Mouse (Mus musculus): ENCODE results near the gene Nos2. TPM values are rescaled to one million over a fixed set of nuclear protein-coding genes. Genes with fewer than 3 reads are reported as not detected.

Nos2 gene
- polyA plus RNA-seq, 1 experiment from 2014 or later = 0.89 TPM

DNA sequence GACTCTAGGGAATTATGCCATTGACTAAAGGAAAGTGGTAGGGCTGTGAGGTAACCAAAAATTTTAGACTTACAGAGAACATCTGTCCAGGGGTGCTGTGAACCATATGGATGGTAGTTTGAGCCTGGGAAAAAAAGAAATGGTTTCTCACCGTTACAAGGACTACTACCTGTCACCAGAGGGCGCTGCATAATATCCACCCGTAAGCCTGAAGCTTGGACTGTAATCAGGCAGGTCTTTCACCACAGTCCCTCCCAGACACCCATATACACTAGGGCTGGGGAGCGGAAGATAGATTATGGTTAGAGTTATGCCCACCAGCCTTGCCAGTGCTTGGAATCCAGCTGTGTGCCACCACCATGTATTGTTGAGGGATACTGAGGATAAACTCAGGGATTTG, 46.8 kb downstream of the Nos2 start:
- H3K4me3 ChIP-seq = no peak overlapping the region
- WGBS = 26% methylated on average over 4 of the region's 4 CpGs
- DNase-seq (ENCODE audit: extremely low spot score, low spot score) = peak; percentile 44
- no peak overlapping the region for H3K27ac ChIP-seq
- H3K9me3 ChIP-seq = no peaks in the 10 kb centered on the region
- no peaks in the 10 kb centered on the region for H3K27me3 ChIP-seq (ENCODE audit: poor library complexity, severe bottlenecking)
- H3K36me3 ChIP-seq (replicated peaks) = no peaks in the 10 kb centered on the region
- H3K4me1 ChIP-seq = peaks cover 4% of the 10 kb centered on the region

DNA sequence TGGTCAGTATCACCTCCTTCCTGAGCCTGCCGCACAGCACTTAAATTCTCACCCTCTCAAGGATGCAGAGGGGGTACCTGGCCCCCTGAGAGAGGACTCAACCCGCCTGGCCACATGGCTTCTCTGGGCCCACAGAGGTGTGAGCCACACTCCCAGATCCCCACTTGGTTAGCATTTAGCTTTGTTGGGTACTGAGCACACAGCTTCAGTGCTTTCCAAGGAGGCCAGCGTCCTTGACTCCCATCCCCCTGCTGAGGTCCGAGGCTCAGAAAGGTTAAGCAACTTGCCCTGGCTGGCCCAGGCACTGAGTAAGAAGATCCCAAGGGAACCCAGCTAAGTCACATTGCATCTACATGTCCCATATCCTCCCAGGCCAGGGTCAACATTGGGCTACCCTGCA, 47.5 kb downstream of the Nos2 start:
- 86% methylated on average over 4 of the region's 4 CpGs for WGBS
- H3K9me3 ChIP-seq = no peaks in the 10 kb centered on the region
- no peak for DNase-seq (ENCODE audit: extremely low spot score, low spot score)
- no peaks in the 10 kb centered on the region for H3K36me3 ChIP-seq (replicated peaks)
- H3K27me3 ChIP-seq (ENCODE audit: poor library complexity, severe bottlenecking) = no peaks in the 10 kb centered on the region
- peaks cover 12% of the 10 kb centered on the region for H3K4me1 ChIP-seq
- no peak overlapping the region for H3K27ac ChIP-seq
- H3K4me3 ChIP-seq = no peak overlapping the region

DNA sequence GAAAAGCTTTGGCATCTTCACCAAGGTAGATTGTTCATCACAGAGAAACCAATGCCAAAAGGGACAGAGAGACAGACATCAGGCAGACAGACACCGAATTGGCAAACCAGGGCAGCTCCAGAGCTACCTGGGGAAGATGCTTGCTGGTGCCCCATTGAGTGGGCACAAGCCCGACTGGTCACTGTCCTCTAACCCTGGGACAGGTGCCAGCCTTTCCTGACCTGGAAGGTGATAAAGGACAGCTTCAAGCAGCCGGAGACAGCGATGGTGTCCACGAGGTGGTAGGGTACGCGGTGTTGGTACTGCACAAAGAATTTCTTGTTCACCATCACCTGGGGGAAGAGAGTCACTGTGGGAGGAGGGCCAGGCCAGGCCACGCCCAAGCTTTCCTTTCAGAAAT, 50.5 kb downstream of the Nos2 start:
- Histone ChIP-seq H3K36me3 (replicated peaks) (no peaks in the 10 kb centered on the region), H3K27me3 (ENCODE audit: poor library complexity, severe bottlenecking) (no peaks in the 10 kb centered on the region), H3K4me3 (no peak overlapping the region), H3K4me1 (peaks cover 18% of the 10 kb centered on the region), H3K9me3 (no peaks in the 10 kb centered on the region), H3K27ac (no peak overlapping the region)
- no peak for DNase-seq (ENCODE audit: extremely low spot score, low spot score)
- 89% methylated on average over 8 of the region's 8 CpGs for WGBS

DNA sequence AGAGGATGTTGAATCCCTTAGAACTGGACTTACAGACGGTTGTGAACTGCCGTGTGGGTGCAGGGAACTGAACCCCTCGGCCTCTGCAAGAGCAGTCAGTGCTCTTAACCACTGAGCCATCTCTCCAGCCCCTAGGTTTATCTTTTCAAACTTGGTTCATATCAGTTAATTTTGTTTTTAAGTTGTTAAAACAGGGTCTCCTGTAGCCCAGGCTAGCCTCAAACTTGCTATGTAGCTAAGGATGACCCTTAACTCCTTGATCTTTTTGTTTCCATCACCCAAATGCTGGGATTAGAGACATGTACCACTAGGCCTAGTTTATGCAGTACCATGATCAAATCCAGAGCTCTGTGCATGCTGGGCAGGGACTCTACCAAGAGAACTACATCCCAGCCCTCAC, 51.2 kb downstream of the Nos2 start:
- no peak for DNase-seq (ENCODE audit: extremely low spot score, low spot score)
- WGBS = 96% methylated on average over 3 of the region's 3 CpGs
- Histone ChIP-seq H3K36me3 (replicated peaks) (no peaks in the 10 kb centered on the region), H3K4me1 (peaks cover 18% of the 10 kb centered on the region), H3K9me3 (no peaks in the 10 kb centered on the region), H3K4me3 (no peak overlapping the region), H3K27ac (no peak overlapping the region), H3K27me3 (ENCODE audit: poor library complexity, severe bottlenecking) (no peaks in the 10 kb centered on the region)

DNA sequence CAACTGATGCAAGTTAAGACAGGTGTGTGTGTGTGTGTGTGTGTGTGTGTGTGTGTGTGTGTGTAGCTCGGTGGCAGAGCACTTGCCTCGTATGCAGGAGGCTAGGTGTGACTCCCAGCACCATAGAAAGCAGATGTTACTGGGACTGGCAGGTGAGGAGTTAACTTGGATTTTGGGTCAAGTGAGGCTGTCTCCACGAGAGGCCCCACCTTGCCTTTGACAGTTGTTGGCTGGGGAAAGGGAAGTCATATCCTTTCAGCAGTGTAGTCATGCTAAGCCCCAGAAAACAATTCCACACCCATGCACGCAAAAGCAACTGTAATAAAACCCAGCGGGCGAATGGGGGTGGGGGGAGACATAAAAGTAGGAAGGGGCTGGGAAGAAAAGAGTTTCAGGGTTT, 51.7 kb downstream of the Nos2 start:
- H3K36me3 ChIP-seq (replicated peaks) = no peaks in the 10 kb centered on the region
- H3K27me3 ChIP-seq (ENCODE audit: poor library complexity, severe bottlenecking) = no peaks in the 10 kb centered on the region
- H3K4me3 ChIP-seq = no peak overlapping the region
- DNase-seq (ENCODE audit: extremely low spot score, low spot score) = no peak
- peaks cover 18% of the 10 kb centered on the region for H3K4me1 ChIP-seq
- no peaks in the 10 kb centered on the region for H3K9me3 ChIP-seq
- no peak overlapping the region for H3K27ac ChIP-seq
- 57% methylated on average over 6 of the region's 6 CpGs for WGBS

DNA sequence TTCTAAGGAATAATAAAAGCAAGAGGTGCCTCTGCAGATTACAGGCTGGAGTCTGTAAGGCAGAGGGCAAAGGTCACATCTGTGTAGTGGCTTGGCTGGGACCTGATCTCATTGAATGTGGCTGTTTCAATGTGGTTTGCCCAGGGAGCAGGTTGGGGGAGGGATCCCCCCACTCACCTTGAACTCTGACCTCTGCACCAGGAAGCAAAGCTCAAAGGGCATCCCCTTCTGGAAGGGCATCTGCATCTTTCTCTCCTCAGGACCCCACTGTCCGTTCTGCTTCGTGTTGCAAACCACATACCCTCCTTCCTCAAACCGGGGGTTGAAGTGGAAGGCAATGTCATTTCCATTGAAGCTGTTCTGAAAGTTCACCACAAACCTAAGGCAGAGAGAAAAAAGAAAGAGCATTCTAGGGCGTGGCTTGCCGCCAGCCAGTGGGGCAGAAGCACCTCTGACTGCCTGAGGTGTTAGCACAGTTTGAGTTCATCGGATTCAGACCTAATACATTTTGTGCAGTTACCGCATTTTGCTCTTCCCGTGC, 52.3 kb downstream of the Nos2 start:
- DNase-seq (ENCODE audit: extremely low spot score, low spot score) = no peak
- 71% methylated on average over 8 of the region's 8 CpGs for WGBS
- Histone ChIP-seq H3K27ac (peak overlapping the region; percentile 17; the same call in 1 of the 2 replicates), H3K9me3 (no peaks in the 10 kb centered on the region), H3K4me3 (no peak overlapping the region), H3K27me3 (ENCODE audit: poor library complexity, severe bottlenecking) (no peaks in the 10 kb centered on the region), H3K4me1 (peaks cover 18% of the 10 kb centered on the region), H3K36me3 (replicated peaks) (no peaks in the 10 kb centered on the region)

DNA sequence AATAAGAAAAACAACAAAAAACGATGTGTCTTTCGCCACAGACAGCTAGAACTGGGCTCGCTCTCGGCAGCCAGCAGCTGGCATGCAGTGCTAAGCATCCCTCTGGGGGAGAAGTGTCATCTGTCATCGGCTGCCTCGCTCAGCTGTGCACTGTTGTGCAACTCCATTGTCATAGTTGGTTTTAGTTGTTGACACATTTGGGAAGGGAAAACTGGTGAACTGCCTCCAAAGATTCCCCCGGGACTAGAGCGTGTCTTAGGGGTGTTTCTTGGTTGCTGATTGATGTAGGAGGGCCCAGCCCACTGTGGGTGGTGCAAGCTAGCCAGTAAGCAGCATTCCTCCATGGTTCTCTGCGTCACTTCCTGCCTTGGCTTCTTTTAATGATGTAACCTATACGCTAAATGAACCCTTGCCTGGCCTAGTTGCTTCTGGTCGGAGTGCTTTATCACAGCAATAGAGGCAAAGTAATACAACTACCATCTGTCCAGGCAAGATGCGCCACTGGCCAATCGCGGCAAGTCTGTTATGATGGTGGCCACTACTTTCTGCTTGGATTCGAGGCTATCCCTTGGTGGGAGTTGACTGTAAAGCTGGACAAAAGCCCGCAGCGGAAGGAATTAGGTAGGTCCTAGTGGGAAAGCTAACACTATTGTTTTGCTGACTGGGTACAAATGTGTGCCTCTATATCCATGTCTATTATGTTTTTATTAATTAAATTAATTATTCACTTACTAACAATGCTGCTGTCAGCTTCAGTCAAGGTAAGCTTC, 53.0 kb downstream of the Nos2 start:
- H3K27ac ChIP-seq = peak overlapping the region; percentile 17; the same call in 1 of the 2 replicates
- no peak overlapping the region for H3K4me3 ChIP-seq
- H3K36me3 ChIP-seq (replicated peaks) = no peaks in the 10 kb centered on the region
- H3K4me1 ChIP-seq = peaks cover 18% of the 10 kb centered on the region
- no peak for DNase-seq (ENCODE audit: extremely low spot score, low spot score)
- H3K27me3 ChIP-seq (ENCODE audit: poor library complexity, severe bottlenecking) = no peaks in the 10 kb centered on the region
- WGBS = 82% methylated on average over 17 of the region's 17 CpGs
- H3K9me3 ChIP-seq = no peaks in the 10 kb centered on the region

DNA sequence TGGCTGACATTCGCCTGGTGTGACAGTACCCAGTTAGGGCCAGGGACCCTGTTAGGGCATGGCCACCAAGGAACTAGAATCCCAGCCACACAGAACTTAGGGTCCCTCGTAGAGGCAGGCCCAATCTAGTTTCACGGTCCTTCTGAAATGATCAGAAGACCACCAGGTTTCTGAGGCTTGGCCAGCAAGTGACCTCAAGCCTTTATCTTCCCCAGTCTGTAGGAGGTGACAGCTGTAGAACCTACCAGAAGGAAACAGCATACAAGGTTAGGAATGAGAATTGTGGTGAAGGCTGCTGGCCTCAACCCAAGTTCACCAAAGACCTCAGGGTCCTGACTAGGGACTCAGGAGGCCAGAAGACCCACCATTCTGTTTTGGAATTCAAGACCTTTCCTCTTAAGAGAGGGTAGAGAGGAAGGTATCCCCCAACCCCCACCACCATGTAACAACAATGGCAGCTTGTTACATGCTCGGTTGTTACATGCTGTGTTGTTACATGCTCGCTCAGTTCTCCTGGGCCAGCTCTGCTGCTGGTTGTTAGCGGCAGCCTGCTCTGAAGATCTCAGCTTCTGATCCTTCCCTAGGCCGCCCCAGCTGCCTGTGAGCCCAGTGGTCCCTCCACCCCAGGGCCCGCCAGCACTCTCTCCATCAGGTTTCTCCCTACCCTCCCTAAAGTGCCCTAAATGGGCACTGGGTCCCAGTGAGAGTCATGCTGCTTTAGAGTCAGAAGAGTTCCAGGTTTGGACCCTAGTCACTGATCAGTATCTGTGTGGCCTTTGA, 56.3 kb downstream of the Nos2 start:
- DNase-seq (ENCODE audit: extremely low spot score, low spot score) = no peak
- no peaks in the 10 kb centered on the region for H3K9me3 ChIP-seq
- no peaks in the 10 kb centered on the region for H3K27me3 ChIP-seq (ENCODE audit: poor library complexity, severe bottlenecking)
- WGBS = 85% methylated on average over 8 of the region's 8 CpGs
- H3K27ac ChIP-seq = no peak overlapping the region
- no peak overlapping the region for H3K4me3 ChIP-seq
- H3K4me1 ChIP-seq = peaks cover 18% of the 10 kb centered on the region
- H3K36me3 ChIP-seq (replicated peaks) = no peaks in the 10 kb centered on the region

DNA sequence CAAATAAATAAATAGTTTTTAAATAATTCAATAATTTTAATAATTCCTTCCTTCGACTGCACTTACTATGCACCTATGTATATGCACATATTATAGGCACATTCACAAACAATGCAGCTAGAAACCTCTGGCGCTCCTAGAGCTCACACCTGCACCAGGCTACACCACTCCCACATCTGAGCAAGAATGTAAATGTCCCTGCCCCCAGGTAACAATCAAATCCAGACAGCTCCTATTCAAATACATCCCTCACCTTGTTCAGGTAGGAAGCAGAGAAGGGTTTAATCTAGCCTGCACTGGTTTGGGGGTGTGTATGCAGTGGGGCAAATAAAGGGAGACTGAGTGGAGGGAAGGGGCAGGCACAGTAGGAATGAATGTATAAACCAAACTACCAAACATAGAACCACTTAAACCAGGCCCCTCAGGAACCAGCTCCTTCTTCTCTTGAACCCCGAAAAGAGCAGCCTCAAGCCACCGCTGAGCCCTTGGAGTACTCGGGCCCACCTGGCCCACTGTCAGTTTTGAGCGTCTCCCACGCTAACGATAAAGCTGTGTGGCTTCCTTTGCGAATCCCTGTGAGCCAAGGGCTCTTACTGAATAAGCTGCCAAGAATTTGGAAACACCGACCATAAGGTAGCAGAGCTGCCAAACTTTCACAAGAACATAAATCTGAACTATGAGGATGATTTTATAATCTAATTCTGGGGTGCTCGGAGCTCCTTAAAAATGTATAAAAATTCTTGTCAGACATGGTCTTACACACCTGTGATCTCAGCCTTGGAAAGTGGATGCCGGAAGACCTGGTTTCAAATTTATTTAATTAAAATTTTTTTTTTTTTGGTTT, 57.8 kb downstream of the Nos2 start:
- DNase-seq (ENCODE audit: extremely low spot score, low spot score) = no peak
- Histone ChIP-seq H3K27ac (no peak overlapping the region), H3K9me3 (no peaks in the 10 kb centered on the region), H3K27me3 (ENCODE audit: poor library complexity, severe bottlenecking) (no peaks in the 10 kb centered on the region), H3K36me3 (replicated peaks) (no peaks in the 10 kb centered on the region), H3K4me3 (no peak overlapping the region), H3K4me1 (peaks cover 4% of the 10 kb centered on the region)
- 88% methylated on average over 12 of the region's 12 CpGs for WGBS

DNA sequence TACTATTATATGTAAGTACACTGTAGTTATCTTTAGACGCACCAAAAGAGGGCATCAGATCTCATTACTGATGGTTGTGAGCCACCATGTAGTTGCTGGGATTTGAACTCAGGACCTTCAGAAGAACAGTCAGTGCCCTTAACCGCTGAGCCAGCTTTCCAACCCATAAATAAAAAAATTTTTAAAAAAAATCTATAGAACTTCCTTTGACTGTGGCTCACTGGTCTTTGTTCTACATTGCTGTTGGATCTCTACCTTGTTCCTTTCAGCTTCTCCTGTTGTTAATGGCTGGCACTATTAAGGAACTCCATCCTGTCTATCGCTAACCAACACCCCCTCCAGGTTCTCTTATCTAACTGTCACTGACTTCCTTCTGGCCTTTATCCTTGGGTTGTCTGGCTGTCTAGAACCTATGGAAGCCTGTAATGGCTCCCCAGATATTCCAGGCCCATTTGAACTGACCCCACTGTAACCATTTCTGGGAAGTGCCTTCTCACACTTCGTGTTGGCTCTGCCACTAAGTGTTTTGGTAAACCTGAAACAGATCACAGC, 59.6 kb downstream of the Nos2 start:
- H3K4me1 ChIP-seq = no peaks in the 10 kb centered on the region
- WGBS = 86% methylated on average over 4 of the region's 4 CpGs

DNA sequence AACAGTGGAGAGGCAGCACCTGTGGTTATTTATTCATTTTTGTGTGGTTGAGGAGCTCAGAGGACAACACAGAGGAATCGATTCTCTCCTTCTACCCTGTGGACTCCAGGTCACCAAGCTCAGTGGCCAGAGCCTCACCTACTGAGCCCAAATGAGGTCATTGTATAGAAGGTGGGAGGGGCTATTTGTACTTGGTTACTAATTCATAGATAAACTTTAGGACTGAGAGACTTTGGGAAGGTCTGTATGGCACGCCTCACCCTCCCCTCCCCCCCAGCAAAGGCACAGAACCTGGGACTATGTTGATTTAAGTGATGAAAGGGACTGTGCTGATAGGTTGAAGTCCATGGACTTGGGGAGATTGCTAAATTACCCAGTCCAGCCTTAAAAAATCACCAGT, 61.5 kb downstream of the Nos2 start:
- no peak overlapping the region for H3K27ac ChIP-seq
- no peaks in the 10 kb centered on the region for H3K27me3 ChIP-seq (ENCODE audit: poor library complexity, severe bottlenecking)
- no peaks in the 10 kb centered on the region for H3K36me3 ChIP-seq (replicated peaks)
- H3K9me3 ChIP-seq = no peaks in the 10 kb centered on the region
- WGBS = 89% methylated on average over 2 of the region's 2 CpGs
- no peak for DNase-seq (ENCODE audit: extremely low spot score, low spot score)
- H3K4me3 ChIP-seq = no peak overlapping the region
- no peaks in the 10 kb centered on the region for H3K4me1 ChIP-seq

More for the DNA sequence above, 59.6 kb downstream of the Nos2 start:
- H3K36me3 ChIP-seq (replicated peaks) = no peaks in the 10 kb centered on the region
- no peaks in the 10 kb centered on the region for H3K9me3 ChIP-seq
- no peak overlapping the region for H3K27ac ChIP-seq
- no peaks in the 10 kb centered on the region for H3K27me3 ChIP-seq (ENCODE audit: poor library complexity, severe bottlenecking)
- DNase-seq (ENCODE audit: extremely low spot score, low spot score) = no peak
- H3K4me3 ChIP-seq = no peak overlapping the region

DNA sequence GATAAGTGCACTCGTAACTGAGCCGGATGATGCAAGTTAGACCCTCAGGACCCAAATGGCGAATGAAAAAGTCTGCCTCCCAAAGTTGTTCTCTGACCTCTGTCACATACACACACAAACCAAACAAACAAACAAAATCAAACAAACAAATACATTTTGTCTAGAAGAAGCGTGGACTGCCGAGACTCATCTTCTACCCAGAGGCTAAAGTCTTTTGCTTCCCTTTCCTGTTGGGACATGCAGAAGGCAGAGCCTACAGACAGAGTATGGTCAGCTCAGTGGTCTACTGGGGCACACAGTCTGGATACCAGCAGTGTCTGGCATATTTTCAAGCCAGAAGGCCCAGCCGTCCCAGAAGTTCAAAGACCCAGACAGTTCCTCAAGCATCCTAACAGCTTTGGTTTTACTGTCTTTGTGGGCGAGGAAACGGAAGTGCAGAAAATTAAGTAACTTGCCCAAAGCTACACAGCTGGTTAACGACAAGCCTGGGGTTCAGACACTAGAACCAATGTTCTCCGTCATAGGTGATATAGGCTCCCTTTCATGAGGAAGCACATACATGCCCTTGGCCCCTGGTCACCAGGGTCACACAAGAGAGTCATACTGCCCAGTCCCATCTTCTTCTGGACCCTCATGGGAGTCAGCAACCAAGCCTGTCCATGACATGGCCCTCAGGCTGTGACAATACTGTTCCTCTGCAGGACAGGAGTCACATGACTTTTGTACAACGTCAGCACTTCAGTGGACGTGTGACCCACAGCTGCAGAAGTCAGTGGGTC, 62.1 kb downstream of the Nos2 start:
- WGBS = 89% methylated on average over 12 of the region's 12 CpGs
- no peak for DNase-seq (ENCODE audit: extremely low spot score, low spot score)
- Histone ChIP-seq H3K4me1 (no peaks in the 10 kb centered on the region), H3K27ac (no peak overlapping the region), H3K27me3 (ENCODE audit: poor library complexity, severe bottlenecking) (no peaks in the 10 kb centered on the region), H3K9me3 (no peaks in the 10 kb centered on the region), H3K4me3 (no peak overlapping the region), H3K36me3 (replicated peaks) (no peaks in the 10 kb centered on the region)

All from forebrain, embryonic 10.5 days (tissue).